Mouse (Mus musculus) gastrocnemius, postnatal 10 days (tissue): ENCODE data around the gene Olfr17. TPM values are rescaled to one million over a fixed set of nuclear protein-coding genes. Genes with fewer than 3 reads are reported as not detected.
"Not testable (repeated sequence)": the region's sequence is repeated elsewhere in the genome, so short reads cannot be mapped to it uniquely, and the experiment has no call there.

Experiments used
- DNase-seq: peaks from one replicate; pipeline ENCODE4 v3.0.0; 2021; ENCODE audit warnings: mixed read lengths
- long read RNA-seq, 2 experiments: library from polyadenylated mRNA; stranded (forward); transcript quantifications; one replicate each; pipeline ENCODE4 v2.0.0; 2021
- total RNA-seq, 2 experiments: library from RNA; stranded (reverse); gene quantifications; 2 replicates each; pipeline ENCODE4 v1.2.3; 2021

Gene Olfr17
- total RNA-seq: not detected
- long read RNA-seq, experiment 1: 0 reads
- long read RNA-seq, experiment 2: 0 reads

GRCm38 (mm10) chr7:107092920-107093319, at the start of gene Olfr17:
Gene Olfr17 (plus strand): TSS chr7:107093220.
- DNase-seq: no peak

- DNase-seq: no peak
These were observed 48.6 kb upstream of the Olfr17 start for GRCm38 (mm10) chr7:107044407-107044806.

GRCm38 (mm10) chr7:107045833-107046232, 47.2 kb upstream of the Olfr17 start:
- DNase-seq: no peak

- DNase-seq: no peak
These were observed 45.4 kb upstream of the Olfr17 start for GRCm38 (mm10) chr7:107047578-107047977.

- no peak for DNase-seq
These were observed 22.3 kb upstream of the Olfr17 start, which contains the start of gene Olfr714 for GRCm38 (mm10) chr7:107070681-107071080. Gene Olfr714 (plus strand): TSS chr7:107070981.

GRCm38 (mm10) chr7:107110269-107110668, 17.2 kb downstream of the Olfr17 start, which contains the start of gene Olfr715b:
Gene Olfr715b (minus strand): TSS chr7:107110369.
- DNase-seq: not testable (repeated sequence)

- DNase-seq: not testable (repeated sequence)
These were observed 38.0 kb downstream of the Olfr17 start, which contains the start of gene Olfr715 for GRCm38 (mm10) chr7:107130983-107131382. Gene Olfr715 (minus strand): TSS chr7:107131083.

GRCm38 (mm10) chr7:107138027-107138426, 45.0 kb downstream of the Olfr17 start, which contains the start of gene Olfr716:
Gene Olfr716 (plus strand): TSS chr7:107138327.
- DNase-seq: not testable (repeated sequence)

Other genes starting within 250 kb of the Olfr17 start
- gene Olfr703, start 249.9 kb upstream of the Olfr17 start, total RNA-seq: not detected
- not detected for gene Olfr704, start 230.0 kb upstream of the Olfr17 start, total RNA-seq
- gene Olfr705, start 216.3 kb upstream of the Olfr17 start, total RNA-seq: not detected
- not detected for gene Olfr706, start 205.1 kb upstream of the Olfr17 start, total RNA-seq
- not detected for gene Olfr707, start 192.0 kb upstream of the Olfr17 start, total RNA-seq
- gene Olfr1532-ps1, start 185.2 kb upstream of the Olfr17 start, total RNA-seq: not detected
- not detected for gene Olfr709-ps1, start 161.0 kb upstream of the Olfr17 start, total RNA-seq
- gene Olfr710, start 144.9 kb upstream of the Olfr17 start, total RNA-seq: not detected
- not detected for gene Olfr6, start 129.3 kb upstream of the Olfr17 start, total RNA-seq
- not detected for gene Olfr711, start 117.8 kb upstream of the Olfr17 start, total RNA-seq
- gene Olfr2, start 87.1 kb upstream of the Olfr17 start, total RNA-seq: not detected
- not detected for gene Olfr713, start 62.0 kb upstream of the Olfr17 start, total RNA-seq
- gene Olfr714, start 22.2 kb upstream of the Olfr17 start, total RNA-seq: not detected
- not detected for gene Olfr715b, start 17.1 kb downstream of the Olfr17 start, total RNA-seq
- not detected for gene Olfr715, start 37.9 kb downstream of the Olfr17 start, total RNA-seq
- gene Olfr716, start 45.1 kb downstream of the Olfr17 start, total RNA-seq: not detected
- not detected for gene Nlrp14, start 73.8 kb downstream of the Olfr17 start, total RNA-seq
- gene Rbmxl2, start 116.2 kb downstream of the Olfr17 start, total RNA-seq: not detected